Mouse (Mus musculus): ENCODE measurements around the gene Pak7. TPM values are rescaled to one million over a fixed set of nuclear protein-coding genes. Genes with fewer than 3 reads are reported as not detected.

Pak7 gene
- total and polyA plus RNA-seq, 3 experiments: 0.08 to 0.14 (median 0.14) TPM

DNA sequence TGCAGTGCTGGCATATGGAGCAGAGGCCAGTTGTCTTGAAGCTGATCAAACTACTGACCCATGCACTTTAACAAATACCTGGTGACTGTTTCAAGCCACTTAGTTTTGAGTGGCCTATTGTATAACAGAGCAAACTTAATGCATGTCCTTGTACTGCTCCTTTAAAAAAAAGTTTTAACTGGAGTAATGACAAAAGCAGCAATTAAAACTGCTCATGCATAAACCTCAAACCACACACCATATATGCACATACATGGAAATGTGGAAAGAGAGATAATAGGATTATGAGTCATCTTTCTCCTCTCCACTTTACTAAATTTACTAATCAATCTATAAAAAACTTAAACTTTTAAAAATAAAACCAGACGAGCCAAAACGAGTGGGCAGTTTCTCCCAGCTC is 291.8 kb downstream of the Pak7 start:
- H3K9ac ChIP-seq (ENCODE audit: low read depth, low read length): no peak overlapping the region
- no peaks in the 10 kb centered on the region for H3K4me1 ChIP-seq (ENCODE audit: control insufficient read depth, insufficient read depth, low read length)
- H3K27ac ChIP-seq: no peak overlapping the region
- DNase-seq: no peak
- 35% methylated on average over 2 of the region's 2 CpGs for WGBS
- H3K4me3 ChIP-seq: no peak overlapping the region
- no peaks in the 10 kb centered on the region for H3K79me2 ChIP-seq (replicated peaks; ENCODE audit: control insufficient read depth, insufficient read depth, low read length)
- intact Hi-C loops (cut with DNase I): no loop called here
- TF ChIP-seq EP300 (IDR thresholded peaks at IDR 0.05; ENCODE audit: insufficient read depth, low read depth, low read length) (no peak), POLR2A (IDR thresholded peaks at IDR 0.05; ENCODE audit: insufficient read depth, low read depth, low read length) (no peak), CTCF (IDR thresholded peaks at IDR 0.05) (no peak)
- no peaks in the 10 kb centered on the region for H3K27me3 ChIP-seq (ENCODE audit: control insufficient read depth, insufficient read depth, low read length)
- H3K36me3 ChIP-seq (ENCODE audit: control insufficient read depth, insufficient read depth, low read length): no peaks in the 10 kb centered on the region

DNA sequence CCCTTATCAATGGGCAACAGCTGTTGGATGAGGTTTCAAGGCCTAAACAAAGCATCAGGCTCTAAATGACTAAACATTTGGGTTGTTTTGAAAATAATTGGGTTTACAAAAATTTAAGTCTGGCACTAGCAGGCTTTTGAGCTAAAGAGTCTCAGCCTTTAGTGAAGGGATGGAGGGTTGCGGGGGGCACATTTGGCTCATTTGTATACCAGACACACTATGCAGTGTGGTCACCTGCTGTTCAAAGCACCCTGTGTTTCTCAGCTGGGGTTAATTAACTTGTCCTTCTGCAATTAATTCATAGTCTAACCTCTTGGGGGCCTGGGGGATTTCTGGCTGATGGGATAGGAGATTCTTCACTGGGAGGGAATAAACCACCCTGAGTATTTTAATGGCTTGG is 323.4 kb downstream of the Pak7 start:
- Histone ChIP-seq H3K79me2 (replicated peaks; ENCODE audit: control insufficient read depth, insufficient read depth, low read length) (no peaks in the 10 kb centered on the region), H3K4me1 (ENCODE audit: control insufficient read depth, insufficient read depth, low read length) (no peaks in the 10 kb centered on the region), H3K27ac (no peak overlapping the region), H3K27me3 (ENCODE audit: control insufficient read depth, insufficient read depth, low read length) (peaks cover 4% of the 10 kb centered on the region), H3K4me3 (no peak overlapping the region), H3K36me3 (ENCODE audit: control insufficient read depth, insufficient read depth, low read length) (no peaks in the 10 kb centered on the region), H3K9ac (ENCODE audit: low read depth, low read length) (no peak overlapping the region)
- WGBS: 97% methylated on average over 1 of the region's 1 CpGs
- no peak for DNase-seq
- intact Hi-C loops (cut with DNase I): no loop called here
- TF ChIP-seq EP300 (IDR thresholded peaks at IDR 0.05; ENCODE audit: insufficient read depth, low read depth, low read length) (no peak), POLR2A (IDR thresholded peaks at IDR 0.05; ENCODE audit: insufficient read depth, low read depth, low read length) (no peak)

DNA sequence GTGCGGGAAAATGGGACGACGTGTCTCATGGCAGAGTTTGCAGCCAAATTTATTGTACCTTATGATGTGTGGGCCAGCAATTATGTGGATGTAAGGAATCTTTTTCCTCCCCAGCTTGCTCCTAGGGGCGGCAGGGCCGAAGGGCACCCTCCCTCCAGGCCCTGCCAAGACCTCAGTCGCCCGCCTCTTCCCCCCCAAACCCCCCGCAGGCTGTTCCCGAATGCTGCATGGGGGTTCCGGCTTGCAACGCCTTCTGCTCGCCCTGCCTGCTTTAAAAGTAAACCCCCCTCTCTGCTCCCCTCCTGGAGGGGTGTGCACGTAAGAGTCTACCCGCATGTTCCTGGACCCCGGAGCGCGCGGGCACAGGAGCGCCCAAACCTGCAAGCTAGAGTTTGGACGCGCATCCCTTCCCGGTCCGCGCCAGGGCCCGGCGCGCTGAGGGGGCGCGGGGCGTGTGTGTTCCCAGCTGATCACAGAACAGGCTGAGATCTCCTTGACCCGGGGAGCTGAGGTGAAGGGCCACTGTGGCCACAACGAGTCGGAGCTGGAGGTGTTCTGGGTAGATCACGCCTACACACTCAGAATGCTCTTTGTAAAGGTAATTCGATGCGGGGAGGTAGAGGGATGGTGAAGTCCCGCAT is 328.6 kb downstream of the Pak7 start:
- H3K4me3 ChIP-seq: no peak overlapping the region
- 3% methylated on average over 37 of the region's 37 CpGs for WGBS

DNA sequence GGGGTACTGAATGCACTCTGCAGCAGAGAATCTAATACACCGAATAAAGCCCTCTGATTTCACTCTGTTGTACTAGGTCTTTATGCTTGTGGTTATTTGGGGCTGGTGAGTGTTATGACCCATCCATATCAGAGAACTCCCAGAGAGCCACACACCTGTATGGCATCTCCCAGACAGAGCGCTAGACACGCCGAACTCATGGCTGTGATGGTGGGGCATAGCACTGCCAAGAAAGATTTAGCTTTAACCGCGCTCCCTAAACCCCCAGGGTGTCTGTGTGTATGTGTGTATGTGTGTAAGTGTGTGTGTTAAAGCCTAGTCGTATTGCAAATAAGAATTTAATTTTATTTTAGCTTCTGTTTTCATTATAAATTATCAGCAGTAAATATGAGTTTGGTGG is 329.4 kb downstream of the Pak7 start:
- Histone ChIP-seq H3K27me3 (ENCODE audit: control insufficient read depth, insufficient read depth, low read length) (peaks cover 9% of the 10 kb centered on the region), H3K79me2 (replicated peaks; ENCODE audit: control insufficient read depth, insufficient read depth, low read length) (no peaks in the 10 kb centered on the region), H3K9ac (ENCODE audit: low read depth, low read length) (no peak overlapping the region), H3K4me3 (no peak overlapping the region), H3K27ac (no peak overlapping the region), H3K36me3 (ENCODE audit: control insufficient read depth, insufficient read depth, low read length) (no peaks in the 10 kb centered on the region), H3K4me1 (ENCODE audit: control insufficient read depth, insufficient read depth, low read length) (no peaks in the 10 kb centered on the region)
- TF ChIP-seq POLR2A (IDR thresholded peaks at IDR 0.05; ENCODE audit: insufficient read depth, low read depth, low read length) (no peak), CTCF (IDR thresholded peaks at IDR 0.05) (no peak), EP300 (IDR thresholded peaks at IDR 0.05; ENCODE audit: insufficient read depth, low read depth, low read length) (no peak)
- 8% methylated on average over 7 of the region's 7 CpGs for WGBS
- no peak for DNase-seq
- intact Hi-C loops (cut with DNase I): no loop called here

More for the DNA sequence above, 328.6 kb downstream of the Pak7 start:
- no peaks in the 10 kb centered on the region for H3K4me1 ChIP-seq (ENCODE audit: control insufficient read depth, insufficient read depth, low read length)
- H3K36me3 ChIP-seq (ENCODE audit: control insufficient read depth, insufficient read depth, low read length): no peaks in the 10 kb centered on the region
- intact Hi-C loops (cut with DNase I): no loop called here
- H3K9ac ChIP-seq (ENCODE audit: low read depth, low read length): no peak overlapping the region
- TF ChIP-seq POLR2A (IDR thresholded peaks at IDR 0.05; ENCODE audit: insufficient read depth, low read depth, low read length) (no peak), EP300 (IDR thresholded peaks at IDR 0.05; ENCODE audit: insufficient read depth, low read depth, low read length) (no peak), CTCF (IDR thresholded peaks at IDR 0.05) (no peak)
- H3K79me2 ChIP-seq (replicated peaks; ENCODE audit: control insufficient read depth, insufficient read depth, low read length): no peaks in the 10 kb centered on the region
- H3K27me3 ChIP-seq (ENCODE audit: control insufficient read depth, insufficient read depth, low read length): peaks cover 9% of the 10 kb centered on the region
- no peak for DNase-seq
- H3K27ac ChIP-seq: no peak overlapping the region

GRCm38 (mm10) chr2:136057861-136058331 is 329.9 kb downstream of the Pak7 start:
- no peaks in the 10 kb centered on the region for H3K36me3 ChIP-seq (ENCODE audit: control insufficient read depth, insufficient read depth, low read length)

DNA sequence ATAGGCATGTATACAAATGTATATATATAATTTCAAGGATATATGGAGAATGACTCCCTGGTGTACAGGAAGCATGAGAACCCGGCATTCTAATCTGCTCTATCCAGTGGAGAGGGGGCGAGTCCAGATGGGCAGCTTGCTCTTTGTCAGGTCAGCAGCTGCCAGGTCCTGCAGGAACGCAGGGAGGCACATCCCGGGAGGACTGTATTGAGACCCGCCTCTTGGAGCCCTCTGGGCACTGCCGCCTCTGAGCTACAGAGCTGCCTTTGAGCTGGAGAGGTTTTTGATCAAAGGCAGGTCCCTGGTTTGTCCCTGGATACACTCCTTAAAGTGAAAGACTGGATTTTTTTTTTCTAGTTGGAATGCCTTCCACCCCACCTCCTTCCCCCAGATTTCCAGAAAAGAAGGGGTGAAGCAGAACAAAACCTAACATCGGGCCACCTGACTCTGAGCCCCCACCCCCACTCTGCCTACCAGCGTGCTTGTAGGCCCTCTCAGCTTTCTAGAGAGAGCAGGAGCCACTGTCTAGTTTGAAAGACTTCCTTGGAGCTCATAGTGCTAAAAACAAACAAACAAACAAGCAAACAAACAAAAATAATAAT is 336.0 kb downstream of the Pak7 start, which contains the start of gene Lamp5:
Gene Lamp5, plus strand, starts transcription at position 552 of the 602 bp plus-strand sequence.
- Histone ChIP-seq H3K4me3 (no peak within 1 kb of the TSS), H3K79me2 (replicated peaks; ENCODE audit: control insufficient read depth, insufficient read depth, low read length) (no peaks in the 10 kb centered on the region), H3K9ac (ENCODE audit: low read depth, low read length) (no peak within 1 kb of the TSS), H3K4me1 (ENCODE audit: control insufficient read depth, insufficient read depth, low read length) (no peaks in the 10 kb centered on the region), H3K36me3 (ENCODE audit: control insufficient read depth, insufficient read depth, low read length) (no peaks in the 10 kb centered on the region), H3K27me3 (ENCODE audit: control insufficient read depth, insufficient read depth, low read length) (no peaks in the 10 kb centered on the region), H3K27ac (no peak within 1 kb of the TSS)
- intact Hi-C loops (cut with DNase I): no loop called here
- no peak for TF ChIP-seq POLR2A (IDR thresholded peaks at IDR 0.05; ENCODE audit: insufficient read depth, low read depth, low read length)
- no peak for TF ChIP-seq CTCF (IDR thresholded peaks at IDR 0.05)
- no peak for TF ChIP-seq EP300 (IDR thresholded peaks at IDR 0.05; ENCODE audit: insufficient read depth, low read depth, low read length)
- no peak for DNase-seq
- 12% methylated on average over 8 of the region's 8 CpGs for WGBS

More at GRCm38 (mm10) chr2:136057861-136058331, 329.9 kb downstream of the Pak7 start:
- H3K4me3 ChIP-seq: no peak overlapping the region
- WGBS: 6% methylated on average over 19 of the region's 19 CpGs
- H3K27ac ChIP-seq: no peak overlapping the region
- no peak for TF ChIP-seq POLR2A (IDR thresholded peaks at IDR 0.05; ENCODE audit: insufficient read depth, low read depth, low read length)
- TF ChIP-seq EP300 (IDR thresholded peaks at IDR 0.05; ENCODE audit: insufficient read depth, low read depth, low read length): no peak
- TF ChIP-seq CTCF (IDR thresholded peaks at IDR 0.05): no peak
- intact Hi-C loops (cut with DNase I): no loop called here
- no peaks in the 10 kb centered on the region for H3K79me2 ChIP-seq (replicated peaks; ENCODE audit: control insufficient read depth, insufficient read depth, low read length)
- DNase-seq: no peak
- H3K9ac ChIP-seq (ENCODE audit: low read depth, low read length): no peak overlapping the region
- H3K4me1 ChIP-seq (ENCODE audit: control insufficient read depth, insufficient read depth, low read length): no peaks in the 10 kb centered on the region
- peaks cover 9% of the 10 kb centered on the region for H3K27me3 ChIP-seq (ENCODE audit: control insufficient read depth, insufficient read depth, low read length)
